In genomic region chr17:32368991-32369578, GRCm38 (mm10) we compare ENCODE assay signal across 10 mouse cellular contexts. TPM values are rescaled to one million over a fixed set of nuclear protein-coding genes. Genes with fewer than 3 reads are reported as not detected.
DNase-seq lines count a peak whose midpoint lies in the region; ATAC-seq lines count a peak whose summit lies in the region.
"Had no signal": no experiment of that assay in that cellular context is flagged by ENCODE, and none has a peak within 500 bp of the region (broad histone marks: within the 10 kb centered on the region; RNA-seq: fewer than 3 reads in every experiment).

No protein-coding gene starts in this region.

- no peaks in the 10 kb centered on the region; the same call in 1 of the 2 replicates for H3K27me3 ChIP-seq in heart, embryonic 13.5 days (replicated peaks)
- H3K27me3 ChIP-seq in midbrain, embryonic 15.5 days (replicated peaks) = no peaks in the 10 kb centered on the region
- H3K27me3 ChIP-seq: CH12.LX had no signal

- H3K27ac ChIP-seq in heart, embryonic 13.5 days (replicated peaks) = no peak overlapping the region
- no peak overlapping the region for H3K27ac ChIP-seq in midbrain, embryonic 15.5 days

- intact Hi-C loops in heart, postnatal 36 days (cut with DNase I) = loop anchor here (1.0 kb wide), 1 partner anchor 8 kb away; no protein-coding TSS in a partner anchor

- H3K4me2 ChIP-seq in heart, embryonic 13.5 days = peak overlapping the region; percentile 64
- peak overlapping the region; percentile 26; the same call in 1 of the 2 replicates for H3K4me2 ChIP-seq in midbrain, embryonic 15.5 days

- peak overlapping the region; percentile 43 for H3K4me3 ChIP-seq in heart, embryonic 13.5 days
- H3K4me3 ChIP-seq in midbrain, embryonic 15.5 days = no peak overlapping the region
- H3K4me3 ChIP-seq: myocyte had no signal

- ATAC-seq in heart, embryonic 13.5 days (ENCODE audit: extremely low read depth, insufficient number of reproducible peaks, low FRiP score, low TSS enrichment) = no peak
- ATAC-seq in midbrain, embryonic 15.5 days (replicated peaks) = no peak

- no peak for DNase-seq in heart, postnatal 36 days
- peak; percentile 39 for DNase-seq in embryo, embryonic 11 days
- DNase-seq in induced T-regulatory cell, adult 2 months (ENCODE audit: low read depth) = peak; percentile 82
- no peak for DNase-seq in c-Kit-positive CD71-positive TER-119-positive erythroid progenitor cells, embryonic 14.5 days (ENCODE audit: low spot score)
- DNase-seq in B cell, adult 2 months = no peak
- DNase-seq in gastrocnemius, adult 18-20 months (ENCODE audit: low spot score) = no peak

- WGBS in heart, embryonic 13.5 days = 17% methylated on average over 12 of the region's 17 CpGs
- 23% methylated on average over 13 of the region's 17 CpGs for WGBS in midbrain, embryonic 15.5 days

- peaks cover 17% of the 10 kb centered on the region for H3K4me1 ChIP-seq in heart, embryonic 13.5 days
- H3K4me1 ChIP-seq in midbrain, embryonic 15.5 days = peaks cover 7% of the 10 kb centered on the region; the same call in 1 of the 2 replicates

- no peaks in the 10 kb centered on the region for H3K36me3 ChIP-seq in heart, embryonic 13.5 days
- H3K36me3 ChIP-seq in midbrain, embryonic 15.5 days (replicated peaks) = peaks cover 9% of the 10 kb centered on the region; the same call in 1 of the 2 replicates

- H3K9ac ChIP-seq in heart, embryonic 13.5 days = peak overlapping the region; percentile 68
- no peak overlapping the region for H3K9ac ChIP-seq in midbrain, embryonic 15.5 days

- H3K9me3 ChIP-seq in heart, embryonic 13.5 days = no peaks in the 10 kb centered on the region
- H3K9me3 ChIP-seq in midbrain, embryonic 15.5 days = no peaks in the 10 kb centered on the region

RNA-seq across cellular contexts. Expression of gene Akap8l, which starts 18.7 kb away (rescaled TPM):
- 83.9 and 84.3 TPM in 2 replicates for polyA plus RNA-seq in heart, embryonic 13.5 days (2015; fragmentation: Nextera tagmentation; extraction: Ambion mirVana)
- total RNA-seq in heart, postnatal 36 days (2021) = 10 to 100 TPM; 44.5 to 55.7 TPM
- polyA plus RNA-seq in midbrain, embryonic 15.5 days (2015; fragmentation: Nextera tagmentation; extraction: Ambion mirVana) = 182 and 187 TPM in 2 replicates
- 10 to 100 TPM; 29.2 to 30.6 TPM for total RNA-seq in gastrocnemius, adult 18-20 months (2021)

RNA-seq across cellular contexts. Expression of gene Wiz, which starts 20.2 kb away (rescaled TPM):
- 10.9 and 12.4 TPM in 2 replicates for polyA plus RNA-seq in heart, embryonic 13.5 days (2015; fragmentation: Nextera tagmentation; extraction: Ambion mirVana)
- total RNA-seq in heart, postnatal 36 days (2021) = 10 to 100 TPM; 18.9 to 19.1 TPM
- 46.7 and 47.8 TPM in 2 replicates for polyA plus RNA-seq in midbrain, embryonic 15.5 days (2015; fragmentation: Nextera tagmentation; extraction: Ambion mirVana)
- total RNA-seq in gastrocnemius, adult 18-20 months (2021) = 10 to 100 TPM; 13.1 to 14.5 TPM

RNA-seq across cellular contexts. Expression of gene Rasal3, which starts 34.3 kb away (rescaled TPM):
- polyA plus RNA-seq in heart, embryonic 13.5 days (2015; fragmentation: Nextera tagmentation; extraction: Ambion mirVana) = 0.49 and 1.1 TPM in 2 replicates
- under 1 TPM; 0.60 to 0.97 TPM for total RNA-seq in heart, postnatal 36 days (2021)
- 0.54 and 0.74 TPM in 2 replicates for polyA plus RNA-seq in midbrain, embryonic 15.5 days (2015; fragmentation: Nextera tagmentation; extraction: Ambion mirVana)
- under 1 TPM; 0.09 to 0.85 TPM for total RNA-seq in gastrocnemius, adult 18-20 months (2021)
- polyA plus RNA-seq: myocyte had no signal

RNA-seq across cellular contexts. Expression of gene Akap8, which starts 48.0 kb away (rescaled TPM):
- 65.8 and 67.8 TPM in 2 replicates for polyA plus RNA-seq in heart, embryonic 13.5 days (2015; fragmentation: Nextera tagmentation; extraction: Ambion mirVana)
- 10 to 100 TPM; 37.3 to 50.4 TPM for total RNA-seq in heart, postnatal 36 days (2021)
- polyA plus RNA-seq in midbrain, embryonic 15.5 days (2015; fragmentation: Nextera tagmentation; extraction: Ambion mirVana) = 108 and 114 TPM in 2 replicates
- total RNA-seq in gastrocnemius, adult 18-20 months (2021) = 10 to 100 TPM; 32.0 to 37.5 TPM

RNA-seq across cellular contexts. Expression of gene Pglyrp2, which starts 54.9 kb away (rescaled TPM):
- polyA plus RNA-seq in heart, embryonic 13.5 days (2015; fragmentation: Nextera tagmentation; extraction: Ambion mirVana) = 0.09 and 0.16 TPM in 2 replicates
- total RNA-seq in heart, postnatal 36 days (2021) = not detected
- not detected in 2 replicates for polyA plus RNA-seq in midbrain, embryonic 15.5 days (2015; fragmentation: Nextera tagmentation; extraction: Ambion mirVana)
- total RNA-seq in gastrocnemius, adult 18-20 months (2021) = not detected
- polyA plus RNA-seq: myocyte had no signal

Comparison
In these comparisons a context has a peak if more than half of its experiments do, and no peak if none do; other contexts are left out.
1. DNase-seq: peak in embryo, embryonic 11 days (single experiment) and induced T-regulatory cell, adult 2 months (single experiment); none in heart, postnatal 36 days (0 of 2), c-Kit-positive CD71-positive TER-119-positive erythroid progenitor cells, embryonic 14.5 days (single experiment), B cell, adult 2 months (0 of 2) and gastrocnemius, adult 18-20 months (single experiment).